Mouse (Mus musculus) adrenal gland, adult (tissue): ENCODE measurements around the gene Cby3.

Experiments
- DNase-seq, 2 experiments: peaks; one replicate each; pipeline ENCODE4 v3.0.0; 2022 to 2023; ENCODE audit warnings: low spot score in 1 of 2; ENCODE audit not compliant: inconsistent age in 2 of 2

Cby3 gene

DNA sequence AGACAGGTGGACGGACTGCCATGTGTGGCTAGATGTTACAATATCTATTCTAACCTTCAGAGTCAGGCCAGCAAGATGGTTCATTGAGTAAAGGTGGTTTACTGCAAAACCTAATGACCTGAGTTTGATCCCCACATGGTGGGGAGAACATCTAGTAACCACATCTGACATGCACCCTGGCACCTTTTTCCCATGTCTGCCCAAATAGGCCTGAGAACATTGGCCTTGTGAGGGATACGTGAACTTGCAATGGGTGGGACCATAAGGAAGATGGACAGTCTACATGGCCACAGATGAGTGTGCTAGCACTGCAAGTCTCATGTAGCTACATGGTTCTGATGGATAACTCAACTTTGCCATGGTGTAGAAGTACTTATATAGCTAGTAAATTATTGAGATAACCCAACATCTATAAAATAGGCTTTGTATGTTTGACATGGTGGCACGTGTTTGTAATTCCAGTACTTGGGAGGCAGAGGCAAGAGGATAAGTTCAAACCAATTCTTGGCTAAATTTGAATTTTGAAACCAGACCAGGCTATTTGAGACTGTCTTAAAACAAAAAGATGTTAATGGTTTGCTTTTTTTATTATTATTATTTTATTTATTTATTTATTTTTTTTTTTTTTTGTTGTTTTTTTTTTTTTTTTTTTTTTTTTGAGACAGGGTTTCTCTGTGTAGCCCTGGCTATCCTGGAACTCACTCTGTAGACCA lies 34.1 kb downstream of the Cby3 start:
- no peak for DNase-seq

DNA sequence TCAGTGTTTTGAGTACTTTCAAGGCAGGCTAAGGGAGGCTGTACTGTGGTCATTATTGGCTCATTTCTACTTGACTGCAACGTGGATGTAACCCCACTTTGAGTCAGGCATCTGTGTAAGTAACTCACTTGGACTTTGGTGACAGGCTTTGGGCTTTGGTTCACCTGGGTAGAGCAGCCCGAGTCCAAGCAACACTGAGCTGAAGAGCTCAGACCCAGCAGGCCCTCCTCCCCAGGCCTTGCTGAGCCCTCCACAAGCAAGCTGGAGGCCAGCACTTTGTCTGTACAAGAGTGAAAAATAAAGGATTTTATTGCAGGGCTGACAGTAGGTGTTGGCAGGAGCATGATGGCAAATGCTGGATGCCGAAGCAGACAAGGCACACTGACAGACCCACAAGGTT lies 34.7 kb downstream of the Cby3 start:
- DNase-seq = no peak

DNA sequence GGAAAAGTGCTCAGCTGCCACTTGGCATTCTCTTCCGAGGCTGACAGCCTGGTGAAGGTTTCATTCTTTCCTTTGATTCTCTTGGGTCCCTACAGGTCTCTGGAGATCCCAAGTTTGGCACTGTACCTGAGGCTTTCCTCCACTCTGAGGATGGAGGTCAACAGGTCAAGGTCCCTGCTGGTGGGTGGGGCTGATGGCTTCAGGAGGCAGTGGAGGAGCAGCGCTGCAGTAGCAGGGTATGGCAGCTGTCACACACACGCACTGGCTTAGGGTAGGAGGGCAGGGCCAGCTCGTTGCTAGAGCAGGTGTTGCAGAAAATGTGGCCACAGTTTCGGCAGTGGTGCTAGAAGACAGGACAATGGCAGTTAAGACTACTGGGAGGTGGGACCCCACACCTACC lies 35.4 kb downstream of the Cby3 start:
- DNase-seq = no peak

- DNase-seq = no peak
Measured at GRCm38 (mm10) chr11:50391272-50391960, 37.2 kb downstream of the Cby3 start.

GRCm38 (mm10) chr11:50393306-50393705 lies 39.0 kb downstream of the Cby3 start:
- DNase-seq = no peak

- no peak for DNase-seq
Measured at GRCm38 (mm10) chr11:50394731-50395130, 40.5 kb downstream of the Cby3 start.

DNA sequence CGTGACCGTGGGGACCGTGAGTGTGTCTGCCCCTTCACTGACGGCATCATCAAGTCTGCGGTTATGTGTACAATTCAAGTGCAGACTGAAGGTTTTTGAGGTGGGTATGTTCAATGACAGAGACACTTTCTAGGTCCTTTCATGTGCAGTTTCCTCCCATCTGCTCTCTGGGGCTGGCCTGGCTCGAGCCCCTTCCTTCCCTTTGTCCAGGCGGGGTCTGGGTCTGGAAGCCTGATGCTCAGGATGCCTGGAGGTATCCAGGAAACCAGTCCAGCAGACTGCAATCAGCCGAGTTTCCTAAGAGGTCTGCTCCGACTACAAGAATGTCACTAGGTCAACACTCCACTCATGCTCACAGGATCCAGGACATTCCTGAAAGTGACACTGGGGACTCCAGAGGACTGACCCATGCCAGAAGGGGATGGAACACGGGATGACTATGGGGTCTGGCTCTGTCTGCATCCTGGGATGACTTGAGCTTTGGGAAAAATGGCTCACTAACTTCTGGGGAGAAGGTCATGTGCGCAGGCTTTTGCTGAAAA lies 42.6 kb downstream of the Cby3 start:
- no peak for DNase-seq

DNA sequence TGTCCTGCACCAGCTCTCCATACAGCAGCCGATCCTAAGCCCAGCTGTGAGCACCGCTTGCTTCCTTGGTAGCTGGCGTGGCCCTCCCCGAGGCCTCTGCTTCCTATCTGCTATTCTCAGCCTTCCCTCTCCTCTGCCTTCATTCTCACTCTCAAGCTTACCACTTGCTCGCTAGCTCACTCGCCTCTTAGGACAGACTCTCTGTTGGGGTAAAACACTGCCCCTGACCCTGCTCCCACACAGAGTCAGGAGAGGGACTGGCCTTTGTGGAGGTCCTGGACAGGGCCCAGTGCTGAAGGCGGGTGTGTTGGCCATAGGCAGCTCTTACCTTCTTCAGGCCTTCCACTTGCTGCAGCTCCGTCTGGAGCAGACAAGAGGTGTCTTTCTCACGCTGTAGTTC lies 43.1 kb downstream of the Cby3 start:
- DNase-seq = no peak

- no peak for DNase-seq
Measured at GRCm38 (mm10) chr11:50398803-50399202, 44.5 kb downstream of the Cby3 start.

GRCm38 (mm10) chr11:50402481-50402880 lies 48.2 kb downstream of the Cby3 start:
- no peak for DNase-seq

DNA sequence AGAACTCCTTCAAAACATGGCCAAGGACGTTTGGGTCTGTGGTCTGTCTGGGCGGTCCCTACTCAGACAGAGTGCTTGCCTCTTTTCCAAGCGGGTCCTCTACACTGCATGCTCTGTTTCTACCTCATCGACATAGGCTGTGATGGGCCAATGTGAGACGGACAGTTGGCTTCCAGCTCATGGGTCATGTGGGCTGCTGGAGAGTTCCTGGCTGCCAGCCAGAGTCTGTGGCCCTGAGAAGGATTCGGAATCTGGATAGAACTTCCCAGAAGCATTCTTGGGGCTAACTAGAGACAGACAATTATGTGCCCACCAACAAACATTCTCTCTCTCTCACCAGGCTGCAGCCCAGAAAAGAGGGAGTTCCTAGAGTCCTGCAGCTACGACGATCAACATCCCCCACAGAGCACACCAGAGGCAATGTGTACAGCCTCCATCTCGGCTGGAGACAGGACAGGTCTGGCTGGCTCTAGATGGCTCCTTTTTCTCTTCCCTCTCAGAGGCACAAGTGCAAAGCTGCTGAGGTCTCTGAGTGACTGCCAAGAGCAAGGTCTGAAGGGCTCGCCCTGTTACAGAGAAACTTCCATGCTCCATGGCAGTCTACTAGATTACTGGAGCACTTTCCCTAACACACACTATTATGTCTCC lies 49.2 kb downstream of the Cby3 start:
- DNase-seq = peak; percentile 83 to 91

DNA sequence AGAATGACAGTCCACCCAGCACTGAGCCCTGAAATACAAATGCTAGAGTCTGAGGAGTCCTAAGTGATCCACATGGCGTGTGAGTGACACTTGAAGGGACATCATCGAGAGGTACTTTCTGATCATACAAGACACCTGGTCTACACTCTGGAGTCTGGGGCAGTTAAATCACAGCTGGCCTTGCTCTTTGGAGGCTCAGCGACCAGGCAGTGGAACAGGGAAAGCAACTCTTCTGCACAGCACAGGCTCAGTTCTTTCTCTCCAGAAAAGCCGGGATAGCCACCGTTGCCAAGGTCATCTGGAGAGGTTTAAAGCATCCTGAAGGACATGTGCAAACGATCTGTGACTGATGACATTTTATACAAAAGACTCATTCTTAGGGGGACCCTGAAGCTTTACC lies 53.0 kb downstream of the Cby3 start:
- DNase-seq = peak; percentile 69
